Mouse (Mus musculus): ENCODE data around the gene Rnf213.

Rnf213 gene

GRCm38 (mm10) chr11:119516677-119517361, 123.9 kb downstream of the Rnf213 start:
- no peak for DNase-seq

DNA sequence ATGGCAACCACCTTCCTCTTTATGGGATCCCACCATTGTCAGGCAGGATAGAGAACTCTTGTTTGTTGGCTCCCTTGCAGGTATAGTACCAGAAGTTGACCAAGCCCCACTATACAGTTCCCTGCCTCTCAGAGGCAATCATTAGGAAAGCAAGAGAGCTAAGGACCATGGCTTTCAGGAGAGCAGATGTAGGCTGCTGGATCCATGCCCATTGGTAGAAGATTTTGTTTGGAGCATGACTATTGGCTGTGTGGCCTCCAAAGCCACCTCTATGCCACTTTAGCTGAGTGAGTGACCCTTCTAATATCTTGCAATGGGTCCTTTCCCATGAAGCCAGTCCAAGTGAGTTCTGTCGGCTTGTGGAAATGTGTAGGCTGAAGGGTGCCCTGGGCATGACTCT, 126.5 kb downstream of the Rnf213 start:
- no peak for DNase-seq

GRCm38 (mm10) chr11:119520005-119520712, 127.3 kb downstream of the Rnf213 start:
- no peak for DNase-seq

DNA sequence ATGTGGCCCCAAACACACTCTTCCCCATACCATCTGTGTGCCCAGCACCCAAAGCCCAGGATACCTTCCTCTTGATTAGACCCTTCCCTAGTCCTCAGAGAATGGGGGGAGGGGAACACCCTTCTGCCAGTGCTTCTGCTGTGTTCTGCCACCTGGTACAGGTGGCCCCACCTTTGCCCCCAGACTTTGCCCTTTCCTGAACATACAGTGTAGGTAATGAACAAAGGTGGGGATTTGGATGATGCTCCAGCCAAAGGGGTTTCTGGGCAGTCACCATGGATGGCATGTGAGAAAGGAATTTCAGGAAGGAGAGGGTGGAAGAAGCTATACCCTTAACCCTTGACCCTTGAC, 127.8 kb downstream of the Rnf213 start:
- DNase-seq, result no peak

DNA sequence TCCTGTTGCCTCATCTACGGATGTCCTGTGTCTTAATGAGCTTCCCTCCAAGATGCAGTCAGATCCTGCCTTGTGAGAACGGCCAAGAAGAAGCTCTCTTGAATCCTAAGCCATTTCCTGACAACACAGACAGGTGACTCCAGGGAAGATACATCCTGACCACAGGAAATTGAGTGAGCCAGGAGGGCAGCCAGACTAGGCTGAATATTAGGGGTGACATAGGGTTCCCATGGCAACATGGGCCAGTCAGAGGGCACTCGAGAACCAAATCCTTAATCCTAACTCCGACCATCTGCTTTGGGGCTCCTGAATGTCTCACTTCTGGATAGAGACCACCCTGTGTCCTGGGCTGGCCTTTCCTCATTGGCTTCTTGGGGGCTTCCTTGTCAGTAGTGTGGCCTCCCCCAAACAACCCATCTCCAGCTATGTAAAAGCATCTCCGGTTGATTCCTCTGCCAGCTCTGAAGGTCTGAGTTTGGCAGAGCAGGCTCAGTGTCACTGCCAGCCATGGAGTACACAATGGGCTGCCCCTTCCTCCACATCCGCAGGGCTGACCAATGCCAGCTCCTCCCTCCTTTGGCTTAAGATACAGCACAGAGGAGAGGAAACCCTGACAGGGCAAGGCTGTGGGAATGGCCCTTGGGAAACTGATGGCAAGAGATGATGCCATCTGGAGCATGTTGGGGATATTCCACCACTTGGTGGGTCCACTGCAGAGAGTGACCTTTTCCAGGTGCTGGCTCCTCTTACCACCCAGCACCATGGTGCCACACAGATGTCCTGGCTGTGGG, 129.2 kb downstream of the Rnf213 start:
- DNase-seq, result no peak

DNA sequence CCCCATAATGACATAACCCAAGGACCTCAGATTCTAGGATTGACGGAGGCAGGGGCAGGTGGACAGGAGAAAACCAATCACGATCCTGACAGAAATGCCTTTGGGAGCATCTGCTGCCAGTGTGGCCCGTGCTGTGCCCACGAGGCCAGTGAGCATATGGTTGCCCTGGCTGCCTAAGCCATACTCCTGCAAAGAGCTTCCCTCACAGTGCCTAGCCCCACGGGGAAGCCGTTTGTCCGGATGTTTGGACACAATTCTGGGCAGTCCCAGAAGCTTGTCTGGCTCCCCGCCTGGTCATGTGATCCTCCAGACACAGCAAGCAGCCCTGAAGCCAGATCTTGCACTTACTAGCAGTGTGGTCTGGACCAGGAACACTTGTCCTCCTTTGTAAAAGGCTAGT, 129.9 kb downstream of the Rnf213 start:
- no peak for DNase-seq

DNA sequence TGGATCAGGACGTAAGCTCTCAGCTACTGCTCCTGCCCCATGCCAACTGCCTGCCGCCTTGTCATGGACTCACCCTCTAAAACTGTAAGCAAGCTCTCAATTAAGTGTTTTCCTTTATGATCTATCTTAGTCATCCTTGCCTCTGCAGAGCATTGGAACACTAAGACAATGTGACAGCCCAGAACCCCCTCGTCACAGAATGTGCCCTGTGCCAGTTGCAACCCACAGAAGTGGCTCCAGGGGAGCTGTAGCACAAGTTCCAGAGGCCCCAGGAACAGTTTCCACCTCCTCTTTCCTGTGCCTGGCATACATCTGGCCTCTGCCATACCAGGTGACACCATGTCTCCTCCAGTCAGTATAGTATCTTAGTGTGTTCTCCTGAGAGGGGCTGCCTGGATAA, 130.5 kb downstream of the Rnf213 start:
- no peak for DNase-seq

DNA sequence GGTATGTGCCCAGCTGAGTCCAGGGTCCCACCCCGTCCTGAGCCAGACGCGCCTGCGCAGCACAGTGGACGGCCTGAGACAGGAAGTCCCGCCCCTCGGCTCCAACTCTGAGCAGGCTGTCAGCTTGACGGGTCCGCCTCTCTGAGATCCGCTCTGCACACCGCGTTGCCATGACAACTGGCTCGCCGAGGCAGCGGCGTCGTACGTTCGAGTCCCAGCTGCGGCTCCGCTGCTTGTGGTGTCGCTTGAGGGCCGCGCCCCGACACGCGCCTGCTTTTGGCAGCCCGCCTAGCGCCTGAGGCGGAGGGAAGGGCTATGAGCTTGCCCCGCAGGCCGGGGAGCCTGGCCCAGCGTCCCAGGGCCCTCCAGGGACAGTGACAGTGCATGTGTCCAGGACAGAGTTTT, 131.6 kb downstream of the Rnf213 start:
- DNase-seq, result peak; percentile 91

DNA sequence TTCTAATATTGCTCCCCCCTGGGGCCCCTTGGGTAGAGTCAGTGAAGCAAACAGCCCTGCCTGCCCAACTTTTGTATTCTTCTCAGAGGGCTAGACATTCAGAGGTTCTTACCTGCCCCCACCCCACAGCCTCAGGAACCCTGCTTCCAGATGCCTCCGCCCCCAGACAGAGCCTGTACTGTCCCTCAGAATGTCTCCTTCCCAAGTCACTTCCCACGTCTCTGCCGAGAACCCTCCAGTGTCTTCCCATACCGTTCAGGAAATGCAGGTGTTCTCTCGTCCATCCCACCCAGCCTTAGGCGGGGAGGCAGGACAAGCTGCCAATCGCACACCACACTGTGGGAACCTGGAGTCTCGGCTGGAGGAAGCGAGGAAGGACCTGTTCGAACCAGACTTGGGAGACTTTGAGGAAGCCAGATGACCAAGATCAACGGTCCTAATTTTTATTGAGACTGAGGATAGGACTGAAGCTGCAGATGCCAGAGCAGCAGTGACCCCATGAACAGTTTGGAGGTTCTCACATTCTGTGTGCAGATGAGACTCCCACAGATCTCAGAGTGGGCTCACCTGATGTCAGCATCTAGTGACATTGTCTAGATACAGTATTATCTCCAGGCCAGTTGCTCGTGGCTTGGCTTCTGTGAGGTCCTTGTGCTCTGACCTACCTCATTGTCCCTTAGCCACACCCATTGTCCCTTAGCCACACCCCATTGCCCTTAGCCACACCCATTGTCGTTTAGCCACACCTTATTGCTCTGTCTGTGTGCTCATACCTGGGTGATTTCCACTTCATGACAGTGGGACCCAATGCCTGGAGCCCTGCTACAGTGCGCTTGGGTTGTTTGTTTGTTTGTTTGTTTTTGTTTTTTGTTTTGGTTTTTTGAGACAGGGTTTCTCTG, 133.4 kb downstream of the Rnf213 start:
- DNase-seq, result no peak

DNA sequence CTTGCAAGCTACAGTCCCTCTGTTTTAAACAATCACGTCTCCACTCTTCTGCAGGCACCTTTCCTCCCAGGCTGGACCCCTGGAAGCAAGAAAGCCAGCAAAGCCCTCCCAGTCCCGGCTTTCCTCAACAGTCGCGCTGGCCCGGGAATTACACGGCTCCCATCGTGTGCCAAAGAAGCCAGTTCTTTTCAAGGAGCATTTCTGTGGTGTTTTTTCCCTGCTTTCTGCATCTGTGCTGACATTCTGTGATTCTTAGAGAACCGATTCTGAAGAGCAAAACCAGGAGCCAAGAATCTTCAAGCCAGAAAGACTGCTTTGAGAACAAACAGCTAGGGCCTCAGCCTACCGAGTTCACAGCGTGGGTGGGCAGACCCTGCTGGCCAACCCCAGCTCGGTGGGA, 136.0 kb downstream of the Rnf213 start:
- no peak for DNase-seq

DNA sequence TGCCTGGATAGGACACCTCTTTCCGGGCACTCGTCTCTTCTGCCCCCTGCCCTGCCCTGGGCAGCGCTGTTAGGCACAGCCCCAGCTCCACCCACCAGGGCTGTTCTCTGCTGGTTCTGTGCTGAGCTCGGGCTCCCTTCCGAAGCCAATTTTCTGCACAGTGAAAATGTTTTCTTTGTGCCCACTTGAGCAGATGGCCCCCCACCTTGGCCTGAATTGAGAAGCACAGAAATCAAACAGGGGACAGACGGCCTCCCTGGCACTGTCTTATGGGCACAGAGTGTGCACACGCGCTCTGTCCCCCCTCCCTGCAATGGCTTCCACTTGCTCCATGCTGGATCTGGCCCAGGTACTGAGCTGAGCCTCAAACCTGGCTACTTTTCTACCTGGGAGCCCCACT, 139.6 kb downstream of the Rnf213 start:
- no peak for DNase-seq

DNA sequence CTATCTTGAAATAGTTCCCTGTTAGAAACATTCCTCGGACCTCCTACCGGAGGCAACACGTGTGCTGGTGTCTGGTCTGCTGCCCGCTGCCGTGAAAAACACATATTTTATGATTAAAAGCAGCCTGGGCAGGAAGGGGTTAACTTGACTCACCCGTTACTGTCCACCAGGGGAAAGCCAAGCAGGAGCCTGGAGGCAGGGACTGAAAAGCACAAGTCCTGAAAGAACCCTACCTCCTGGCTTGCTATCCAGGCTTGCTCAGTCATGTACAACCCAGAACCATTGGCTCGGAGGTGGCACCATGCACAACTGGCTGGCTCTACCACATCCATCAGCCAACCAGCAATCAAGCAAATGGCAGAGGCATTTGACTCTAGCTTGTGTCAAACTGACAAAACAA, 140.8 kb downstream of the Rnf213 start:
- DNase-seq, result no peak

Measured in liver (tissue).